Mouse (Mus musculus) kidney, adult 2 months (tissue): ENCODE measurements around the gene Mmd.

Experiments
- CTCF ChIP-seq: fragments of 200-500 bp; conservative IDR thresholded peaks from 2 replicates; pipeline ENCODE4 v1.5.1; 2011; ENCODE audit warnings: low read depth, mild to moderate bottlenecking, control low read depth, low read length, moderate library complexity, mixed read lengths; ENCODE audit not compliant: insufficient read depth, insufficient read length
- POLR2A ChIP-seq: fragments of 200-500 bp; IDR thresholded peaks from one replicate; pipeline ENCODE4 v1.6.1; 2011; ENCODE audit warnings: low read depth, low read length, control low read depth

DNA sequence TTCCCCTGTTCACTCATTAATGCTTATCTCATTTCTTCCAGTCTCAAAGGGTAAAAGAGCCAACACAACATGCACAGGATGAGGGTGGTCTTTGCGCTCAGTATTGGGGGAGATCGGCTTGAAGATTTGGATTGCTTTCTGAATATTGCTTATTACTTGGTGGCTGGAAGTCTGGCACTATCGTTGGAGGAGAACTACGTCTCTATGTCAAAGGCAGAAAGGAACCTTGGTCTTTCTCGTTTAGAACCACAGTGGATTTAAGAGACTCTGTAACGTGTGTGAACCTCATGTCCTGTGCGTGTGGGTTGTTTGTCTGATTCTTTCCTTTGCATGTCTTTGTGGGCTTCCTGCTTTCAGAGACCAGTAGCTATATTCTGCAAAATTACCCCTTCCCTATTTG, 1.5 kb downstream of the Mmd start:
- TF ChIP-seq CTCF (no peak), POLR2A (no peak)
